Mouse (Mus musculus) kidney, embryonic 14.5 days (tissue): ENCODE data around the gene Hnrnpu. TPM values are rescaled to one million over a fixed set of nuclear protein-coding genes. Genes with fewer than 3 reads are reported as not detected.

ENCODE experiments used
- ATAC-seq: fragments of 200-750 bp; cut with Nextera tagmentation; 2 replicates; pipeline ENCODE4 v1.8.0; 2017; ENCODE audit warnings: moderate number of reproducible peaks, mild to moderate bottlenecking, moderate TSS enrichment, moderate library complexity; ENCODE audit not compliant: low FRiP score, low TSS enrichment
- H3K27ac ChIP-seq: fragments of 300-500 bp; sonication (generic); 2 replicates; pipeline ENCODE4 v1.5.1; 2014; ENCODE audit warnings: low read depth, mild to moderate bottlenecking, low read length, moderate library complexity, mixed read lengths
- H3K27me3 ChIP-seq: fragments of 300-500 bp; sonication (generic); 2 replicates; pipeline ENCODE4 v1.6.1; 2014; ENCODE audit warnings: mild to moderate bottlenecking, low read length; ENCODE audit not compliant: control insufficient read depth, insufficient read depth
- H3K36me3 ChIP-seq: fragments of 300-500 bp; sonication (generic); 2 replicates; pipeline ENCODE4 v1.6.1; 2014; ENCODE audit warnings: low read length, mixed read lengths; ENCODE audit not compliant: control insufficient read depth, insufficient read depth
- H3K4me1 ChIP-seq: fragments of 300-500 bp; sonication (generic); 2 replicates; pipeline ENCODE4 v1.6.1; 2014; ENCODE audit warnings: low read length, mixed read lengths; ENCODE audit not compliant: control insufficient read depth, insufficient read depth
- H3K4me2 ChIP-seq: fragments of 300-500 bp; sonication (generic); replicated peaks from 2 replicates; pipeline ENCODE4 v1.6.1; 2014; ENCODE audit warnings: low read depth, mild to moderate bottlenecking, low read length
- H3K4me3 ChIP-seq: fragments of 300-500 bp; sonication (generic); 2 replicates; pipeline ENCODE4 v1.5.1; 2014; ENCODE audit warnings: mild to moderate bottlenecking, low read length
- H3K9ac ChIP-seq: fragments of 300-500 bp; sonication (generic); 2 replicates; pipeline ENCODE4 v1.6.1; 2014; ENCODE audit warnings: low read depth, mild to moderate bottlenecking, low read length, moderate library complexity
- H3K9me3 ChIP-seq: fragments of 300-500 bp; sonication (generic); 2 replicates; pipeline ENCODE4 v1.6.1; 2016; ENCODE audit warnings: low read length; ENCODE audit not compliant: control insufficient read depth
- WGBS: fragments of 180-500 bp; shearing (Covaris S2); extraction: QIAGEN DNeasy Blood & Tissue Kit; methylation state at CpG from one replicate; pipeline ENCODE4 v1.1.7; 2014; 5-methylcytosine and 5-hydroxymethylcytosine counted together
- polyA plus RNA-seq: library from polyadenylated mRNA; unstranded; fragments of >200 nt; fragmentation: Nextera tagmentation; extraction: Ambion mirVana; gene quantifications from 2 replicates; pipeline ENCODE4 v1.2.1, GENCODE M21; 2014

Hnrnpu gene
- polyA plus RNA-seq, 1 experiment from 2014 or later = 617 TPM

DNA sequence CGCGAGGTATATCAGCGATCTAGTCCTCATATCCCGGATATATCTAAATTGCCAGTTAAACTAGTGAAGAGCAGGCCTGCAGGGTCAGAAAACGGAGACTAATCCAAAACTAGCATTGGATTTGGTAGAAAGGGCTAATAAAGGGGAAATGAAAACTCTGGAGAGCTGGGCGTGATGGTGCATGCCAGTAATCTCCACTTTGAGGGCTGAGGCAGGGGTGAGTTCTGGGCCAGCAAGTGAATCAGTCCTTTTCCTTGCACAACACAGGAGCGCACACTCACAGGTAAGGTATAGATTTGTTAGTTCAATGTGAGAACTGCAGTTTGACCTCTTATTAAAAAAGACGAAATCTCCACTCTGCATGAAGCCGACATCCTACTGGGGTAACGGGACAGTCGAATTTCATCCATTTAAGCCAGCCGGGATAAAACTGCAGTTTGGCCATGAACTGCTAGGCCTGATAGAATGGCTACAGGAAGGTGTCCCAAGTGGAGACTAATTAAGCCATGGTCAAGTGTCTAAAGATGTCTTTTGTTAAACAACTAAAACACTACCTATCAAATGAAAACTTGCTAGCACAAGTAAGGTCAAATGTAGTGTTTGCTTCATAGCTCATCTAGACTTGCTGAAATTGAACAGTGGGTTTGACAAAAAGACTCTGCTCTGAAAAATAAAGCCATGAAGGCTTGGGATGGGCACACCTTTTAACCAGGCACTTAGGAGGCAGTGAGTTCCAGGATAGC is 18.1 kb downstream of the Hnrnpu start:
- H3K4me3 ChIP-seq = peak overlapping the region; percentile 51
- H3K4me1 ChIP-seq = no peaks in the 10 kb centered on the region
- peak overlapping the region; percentile 67 for H3K4me2 ChIP-seq
- no peaks in the 10 kb centered on the region for H3K9me3 ChIP-seq
- H3K9ac ChIP-seq = peak overlapping the region; percentile 83
- peak overlapping the region; percentile 99 for H3K27ac ChIP-seq
- no peaks in the 10 kb centered on the region for H3K27me3 ChIP-seq
- peaks cover 36% of the 10 kb centered on the region for H3K36me3 ChIP-seq
- 1% methylated on average over 12 of the region's 12 CpGs for WGBS
- peak; percentile 25; the same call in 1 of the 2 replicates for ATAC-seq

DNA sequence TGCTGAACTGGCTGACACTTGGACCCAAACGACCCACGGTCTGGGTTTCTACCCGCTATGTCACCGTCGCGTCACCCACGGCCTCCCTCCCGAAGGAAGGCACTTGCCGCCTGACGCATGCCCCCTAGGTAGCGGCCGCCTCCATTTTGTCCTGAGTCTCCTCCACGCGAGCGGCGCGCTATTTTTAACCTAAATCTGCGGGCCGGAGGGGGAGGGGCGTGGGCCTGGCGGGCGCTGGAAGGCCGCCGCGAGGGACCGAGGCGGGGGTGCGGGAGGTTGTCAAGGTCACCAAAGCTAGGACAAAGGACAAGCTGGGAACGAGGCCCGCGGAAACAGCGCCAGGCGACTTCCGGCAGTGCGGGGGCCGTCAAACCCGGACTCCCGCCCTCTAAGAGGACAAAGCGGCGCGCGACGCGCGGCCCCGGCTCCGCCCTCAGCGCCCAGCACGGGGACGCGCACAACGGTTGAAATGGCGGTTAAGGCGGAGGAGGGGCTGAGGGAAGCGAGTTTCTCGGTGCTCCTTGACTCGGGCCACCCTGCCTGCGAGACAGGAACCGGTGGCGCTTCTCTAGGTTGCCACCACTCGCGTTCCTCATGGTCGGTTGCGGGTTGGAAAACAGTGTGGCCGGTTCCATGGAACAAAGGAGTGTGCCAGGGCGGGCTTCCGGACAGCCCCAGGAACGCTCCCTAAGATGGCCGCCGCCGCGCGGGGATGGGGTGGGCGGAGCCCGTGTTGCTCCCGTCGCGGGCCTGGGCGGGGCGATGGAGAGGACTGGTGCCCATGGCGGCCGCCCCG is 19.0 kb downstream of the Hnrnpu start, which contains the start of gene Cox20:
Gene Cox20 (plus strand): TSS at position 742 of the 796 bp plus-strand sequence.
- WGBS = under 1% methylated on average over 83 of the region's 83 CpGs

DNA sequence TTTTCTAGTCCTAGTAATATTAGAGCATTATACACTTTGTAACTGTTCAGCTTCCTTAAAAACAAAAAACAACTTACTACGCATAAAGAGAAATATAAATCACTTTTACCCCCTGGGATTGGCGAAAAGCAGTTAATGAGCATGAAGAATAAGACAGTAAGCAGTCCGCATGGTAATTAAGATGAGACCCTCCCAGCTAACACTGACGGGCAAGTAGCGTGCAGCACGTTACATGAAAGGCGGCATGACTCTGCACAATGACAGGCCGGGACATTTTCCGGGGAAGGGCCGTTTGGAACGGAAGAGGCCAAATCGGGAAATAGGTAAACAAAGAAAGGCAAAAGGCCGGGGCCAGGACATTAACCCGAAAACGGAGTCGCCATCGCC is 19.6 kb downstream of the Hnrnpu start:
- Histone ChIP-seq H3K27ac (peak overlapping the region; percentile 99), H3K36me3 (peaks cover 25% of the 10 kb centered on the region), H3K9ac (peak overlapping the region; percentile 83), H3K4me3 (peak overlapping the region; percentile 51), H3K4me1 (no peaks in the 10 kb centered on the region), H3K4me2 (peak overlapping the region; percentile 67), H3K9me3 (no peaks in the 10 kb centered on the region), H3K27me3 (no peaks in the 10 kb centered on the region)
- whole genome bisulfite sequencing = under 1% methylated on average over 17 of the region's 17 CpGs
- peak; percentile 74 for ATAC-seq

More for the DNA sequence above, 19.0 kb downstream of the Hnrnpu start, which contains the start of gene Cox20:
- Histone ChIP-seq H3K4me3 (peak within 1 kb of the TSS; percentile 51), H3K27ac (peak within 1 kb of the TSS; percentile 99), H3K9me3 (no peaks in the 10 kb centered on the region), H3K27me3 (no peaks in the 10 kb centered on the region), H3K9ac (peak within 1 kb of the TSS; percentile 83), H3K4me1 (no peaks in the 10 kb centered on the region), H3K36me3 (peaks cover 31% of the 10 kb centered on the region), H3K4me2 (peak within 1 kb of the TSS; percentile 67)
- peak; percentile 96 for ATAC-seq

DNA sequence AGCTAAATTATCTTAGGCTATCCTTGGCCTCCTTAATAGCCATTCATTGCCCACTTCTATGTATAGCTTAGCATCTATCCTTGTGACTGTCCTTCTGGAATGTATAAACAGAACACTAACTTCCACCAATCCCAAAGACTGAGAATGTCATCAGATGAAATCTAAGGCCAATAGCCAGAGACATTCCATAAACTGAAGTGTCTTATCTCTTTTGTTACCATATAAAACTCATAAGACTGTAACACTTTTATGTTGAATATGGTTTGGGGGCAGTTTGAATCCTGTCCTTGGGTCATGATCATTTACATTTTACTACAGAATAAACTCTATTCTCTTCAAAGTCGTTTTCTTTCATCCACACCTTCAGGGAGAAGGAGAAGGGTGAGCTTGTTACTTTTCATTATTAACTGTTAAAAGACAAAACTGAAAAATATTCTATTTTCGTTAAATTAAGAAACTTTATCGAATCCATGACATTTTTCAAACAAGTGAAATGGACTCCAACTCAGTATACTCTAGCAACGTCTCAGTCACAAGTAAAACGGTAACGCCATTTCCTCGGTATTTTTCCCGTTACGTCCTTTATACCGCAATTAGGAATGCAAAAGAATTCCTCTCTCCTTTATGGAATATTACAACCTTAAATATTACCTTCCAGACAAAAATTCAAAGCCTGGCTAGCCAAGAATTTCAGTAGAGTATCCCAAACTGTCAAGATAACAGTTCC is 20.2 kb downstream of the Hnrnpu start:
- Histone ChIP-seq H3K27ac (peak overlapping the region; percentile 99), H3K9ac (peak overlapping the region; percentile 83), H3K9me3 (no peaks in the 10 kb centered on the region), H3K27me3 (no peaks in the 10 kb centered on the region), H3K36me3 (peaks cover 19% of the 10 kb centered on the region), H3K4me2 (peak overlapping the region; percentile 67), H3K4me1 (no peaks in the 10 kb centered on the region), H3K4me3 (peak overlapping the region; percentile 51)
- ATAC-seq = no peak
- WGBS = 48% methylated on average over 10 of the region's 10 CpGs

DNA sequence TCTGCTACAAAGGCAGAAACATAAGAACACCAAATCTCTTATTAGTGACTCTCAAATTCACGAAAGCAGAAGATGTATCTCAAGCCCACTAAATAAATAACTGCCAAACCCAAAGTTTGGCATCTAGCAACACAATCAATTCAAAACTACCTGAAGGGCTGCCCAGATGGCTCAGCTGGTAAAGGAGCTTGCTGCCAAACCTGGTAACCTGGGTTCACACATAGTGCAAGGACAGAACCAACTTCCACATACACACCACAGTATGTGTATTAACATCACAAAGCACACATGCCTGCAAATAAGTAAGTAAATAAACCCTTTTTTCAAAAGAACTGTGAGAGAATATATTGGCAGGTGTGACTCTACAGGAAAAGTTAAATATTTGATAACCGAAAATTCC is 23.4 kb downstream of the Hnrnpu start:
- WGBS = 96% methylated on average over 2 of the region's 2 CpGs
- no peak overlapping the region for H3K4me3 ChIP-seq

DNA sequence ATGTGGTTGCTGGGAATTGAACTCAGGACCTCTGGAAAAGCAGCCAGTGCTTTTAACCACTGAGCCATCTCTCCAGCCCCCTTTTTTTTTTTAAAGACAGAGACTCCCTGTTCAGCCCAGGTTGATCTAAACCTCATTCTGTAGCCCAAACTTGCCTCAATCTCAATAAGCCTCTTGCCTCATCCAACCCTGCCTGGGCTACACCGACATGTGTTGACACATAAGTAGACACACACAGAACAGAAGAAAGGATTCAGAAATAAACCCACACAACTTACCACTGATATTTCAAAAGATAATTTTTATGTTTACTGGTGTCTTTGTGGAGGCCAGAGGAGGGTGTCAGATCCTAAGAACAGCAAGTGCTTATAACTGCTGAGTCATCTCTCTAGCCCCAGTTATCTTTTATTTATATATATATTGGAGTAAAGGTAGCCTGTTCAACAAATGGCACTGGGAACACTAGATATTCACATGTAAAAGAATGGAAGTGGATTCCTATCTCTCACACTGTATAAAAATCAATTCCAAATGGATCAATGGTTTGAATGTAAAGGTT is 24.5 kb downstream of the Hnrnpu start:
- no peak for ATAC-seq
- no peaks in the 10 kb centered on the region for H3K36me3 ChIP-seq
- H3K27ac ChIP-seq = no peak overlapping the region
- H3K27me3 ChIP-seq = no peaks in the 10 kb centered on the region
- H3K9ac ChIP-seq = no peak overlapping the region
- H3K9me3 ChIP-seq = no peaks in the 10 kb centered on the region
- no peaks in the 10 kb centered on the region for H3K4me1 ChIP-seq
- H3K4me2 ChIP-seq = no peak overlapping the region
- WGBS = 100% methylated on average over 1 of the region's 1 CpGs
- no peak overlapping the region for H3K4me3 ChIP-seq

More for the DNA sequence above, 23.4 kb downstream of the Hnrnpu start:
- Histone ChIP-seq H3K9me3 (no peaks in the 10 kb centered on the region), H3K4me1 (no peaks in the 10 kb centered on the region), H3K9ac (no peak overlapping the region), H3K36me3 (no peaks in the 10 kb centered on the region), H3K4me2 (no peak overlapping the region), H3K27ac (no peak overlapping the region), H3K27me3 (no peaks in the 10 kb centered on the region)
- no peak for ATAC-seq

DNA sequence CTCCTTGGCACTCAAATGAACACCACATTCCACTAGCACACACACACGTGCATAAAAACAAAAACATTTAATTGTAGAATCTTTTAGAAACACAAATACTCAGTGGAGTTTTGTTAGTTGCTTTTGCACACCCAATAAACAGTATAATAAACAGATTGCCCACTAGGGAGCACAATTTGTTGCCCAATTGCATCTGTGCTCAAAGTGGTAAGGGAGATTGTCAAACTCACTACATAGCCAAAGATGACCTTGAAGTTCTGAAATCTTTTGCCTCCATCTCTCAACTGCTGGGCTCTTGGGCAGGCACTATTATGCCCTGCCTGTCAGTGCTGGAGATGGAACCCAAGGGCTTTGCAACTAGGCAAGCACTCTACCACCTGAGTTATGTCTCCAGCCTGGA is 27.5 kb downstream of the Hnrnpu start:
- Histone ChIP-seq H3K4me3 (no peak overlapping the region), H3K9ac (no peak overlapping the region)

DNA sequence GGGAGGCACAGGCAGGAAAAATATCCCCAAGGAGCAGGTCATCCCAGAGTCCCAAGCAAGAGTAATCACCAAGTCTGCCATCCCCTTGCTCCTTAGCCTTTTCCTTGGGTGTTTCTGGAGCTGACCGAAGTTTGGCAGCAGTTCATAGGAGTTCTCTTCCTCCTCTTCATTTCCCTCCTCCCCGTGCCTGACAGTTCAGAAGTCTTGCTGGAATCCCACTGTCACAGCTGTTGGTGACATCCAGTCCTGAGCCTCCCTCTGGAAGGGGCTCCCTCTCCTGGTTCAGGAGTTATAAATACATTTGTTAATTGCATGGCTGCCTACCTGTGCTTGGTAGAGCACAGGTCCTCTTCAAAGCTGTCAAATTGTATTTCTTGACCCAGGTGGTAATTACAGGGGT is 28.1 kb downstream of the Hnrnpu start:
- H3K36me3 ChIP-seq = no peaks in the 10 kb centered on the region
- no peaks in the 10 kb centered on the region for H3K9me3 ChIP-seq
- WGBS = 67% methylated on average over 2 of the region's 2 CpGs
- ATAC-seq = no peak
- H3K4me2 ChIP-seq = no peak overlapping the region
- H3K27ac ChIP-seq = no peak overlapping the region
- H3K27me3 ChIP-seq = no peaks in the 10 kb centered on the region
- H3K4me1 ChIP-seq = no peaks in the 10 kb centered on the region
- no peak overlapping the region for H3K9ac ChIP-seq
- no peak overlapping the region for H3K4me3 ChIP-seq

More for the DNA sequence above, 27.5 kb downstream of the Hnrnpu start:
- no peaks in the 10 kb centered on the region for H3K27me3 ChIP-seq
- no peaks in the 10 kb centered on the region for H3K9me3 ChIP-seq
- H3K27ac ChIP-seq = no peak overlapping the region
- no peaks in the 10 kb centered on the region for H3K36me3 ChIP-seq
- H3K4me2 ChIP-seq = no peak overlapping the region
- no peaks in the 10 kb centered on the region for H3K4me1 ChIP-seq
- no peak for ATAC-seq
- 70% methylated on average over 1 of the region's 1 CpGs for WGBS
